Mouse (Mus musculus): Measurements from ENCODE around the gene Mtmr3. TPM values are rescaled to one million over a fixed set of nuclear protein-coding genes. Genes with fewer than 3 reads are reported as not detected.

Mtmr3 gene
- 11.4 and 14.5 TPM in 2 replicates for polyA plus RNA-seq (2012; rRNA removed; ENCODE audit: low replicate concordance)

DNA sequence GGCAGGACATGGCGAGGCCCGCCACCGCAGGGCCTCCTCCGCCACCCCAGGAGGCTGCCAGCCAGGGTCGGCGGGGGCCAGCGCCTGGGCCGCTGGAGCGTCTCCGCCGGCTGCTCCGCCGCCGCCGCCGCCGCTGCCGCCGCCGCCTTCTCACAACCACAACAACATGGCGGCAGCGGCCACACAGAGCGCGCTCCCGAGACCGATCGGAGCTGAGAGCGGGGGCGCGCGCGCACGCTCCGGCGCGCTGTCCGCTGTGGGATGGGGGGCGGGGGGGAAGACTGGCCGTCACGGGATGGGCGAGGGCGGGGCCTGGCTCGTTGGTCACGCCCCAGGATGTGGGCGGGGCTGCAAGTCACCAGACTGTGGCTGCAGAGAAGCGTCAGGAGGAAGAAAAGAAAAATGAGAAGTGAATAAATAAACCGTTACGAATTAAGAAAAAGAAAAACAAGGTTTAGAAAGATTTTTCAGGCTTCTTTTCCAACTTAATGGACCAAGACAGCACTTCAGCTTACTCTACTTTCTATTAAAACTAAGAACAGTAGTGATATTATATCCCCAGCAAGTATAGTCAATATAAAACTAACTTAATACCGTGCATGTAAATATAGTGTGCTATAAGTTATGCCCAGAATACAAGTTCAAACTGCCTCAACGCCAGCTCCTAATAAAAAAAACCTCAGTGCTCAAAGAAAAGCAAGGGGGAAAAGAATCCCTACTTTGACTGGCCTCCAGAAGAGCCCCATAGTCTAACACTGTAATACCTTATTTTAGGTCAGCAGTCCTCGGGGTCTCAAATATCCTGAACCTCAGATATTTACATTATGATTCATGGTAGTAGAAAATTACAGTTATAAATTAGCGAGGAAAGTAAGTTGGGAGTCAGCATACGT, at the start of gene Mtmr3:
Gene Mtmr3, minus strand, starts transcription at position 256 of the 893 bp plus-strand sequence.

DNA sequence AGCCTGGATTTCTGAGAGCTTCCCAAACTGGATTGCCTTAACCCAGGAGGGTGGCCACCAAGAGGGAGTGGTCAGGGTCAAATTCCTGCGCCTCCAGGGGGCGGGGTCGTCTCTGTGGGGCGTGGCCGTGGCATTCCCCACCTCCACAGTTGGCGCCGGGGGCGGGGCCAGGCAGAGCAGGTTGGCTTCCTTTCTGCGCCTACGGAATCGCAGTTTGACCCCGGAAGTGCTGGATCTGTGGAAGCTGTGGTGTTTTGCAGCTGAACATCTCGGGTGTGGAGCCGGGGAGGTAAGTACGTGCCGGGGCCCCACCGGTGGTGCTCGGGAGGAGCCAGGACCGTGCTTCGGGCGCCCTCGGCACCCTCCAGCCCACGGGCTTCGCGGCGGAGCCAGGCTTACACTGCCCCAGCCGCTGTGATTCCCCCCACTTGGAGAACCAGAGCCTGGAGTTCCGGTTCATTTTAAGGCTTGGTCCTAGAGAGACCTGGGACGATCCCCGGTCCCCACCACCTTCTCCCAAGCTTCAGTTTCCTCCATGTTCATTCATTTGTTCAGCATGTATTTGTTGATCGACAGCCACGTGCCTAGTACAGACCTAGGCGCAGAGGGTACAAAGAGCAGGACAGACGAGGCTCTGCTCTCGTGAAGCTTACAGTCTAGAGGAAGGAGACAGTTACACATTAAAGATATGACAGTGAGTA, 43.0 kb upstream of the Mtmr3 start, which contains the start of gene Ascc2:
Gene Ascc2, plus strand, starts transcription at position 214 of the 701 bp plus-strand sequence.

DNA sequence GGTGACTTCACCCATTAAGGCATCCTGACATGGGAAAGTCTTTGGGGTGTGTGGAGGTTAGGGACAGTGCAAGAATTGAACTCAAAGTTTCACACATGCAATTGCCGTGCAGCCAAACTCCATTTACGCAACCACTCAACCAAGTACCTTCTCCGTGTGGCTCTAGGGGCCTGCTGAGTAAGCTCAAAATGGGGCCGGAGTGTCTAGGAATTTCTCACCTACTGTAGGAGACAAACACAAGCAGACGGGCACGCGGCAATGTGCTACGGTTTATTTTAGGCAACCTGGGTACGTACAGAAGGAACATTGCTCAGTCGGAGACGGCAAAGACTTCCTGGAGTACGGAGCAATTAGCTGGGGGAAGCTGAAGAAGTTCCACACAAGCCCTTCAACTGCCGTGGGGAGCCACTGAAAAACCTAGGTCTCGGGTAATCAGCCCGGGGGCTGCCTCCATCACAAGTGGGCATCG, 25.4 kb upstream of the Mtmr3 start, which contains the start of gene Gm11032:
Gene Gm11032, plus strand, starts transcription at position 51 of the 469 bp plus-strand sequence.

DNA sequence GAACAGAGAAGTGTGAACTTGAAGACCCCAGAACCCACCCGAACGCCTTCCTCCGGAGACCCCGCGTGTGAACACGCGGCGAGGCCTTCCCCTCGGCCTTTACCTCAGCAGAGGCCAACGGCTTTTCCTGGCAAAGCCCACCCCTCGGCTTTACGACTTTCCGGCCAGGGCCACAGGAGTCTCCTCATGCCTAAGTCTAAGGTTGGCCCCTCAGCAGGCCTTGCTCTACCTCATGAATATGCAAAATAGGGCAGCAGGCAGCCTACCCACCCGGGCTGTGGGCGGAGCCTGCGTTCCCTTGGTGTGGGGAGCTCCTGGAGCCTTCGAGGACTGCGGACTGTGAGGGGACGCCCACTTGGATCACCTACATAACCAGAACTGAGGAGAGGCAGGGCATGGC, 153.7 kb downstream of the Mtmr3 start, which contains the start of gene Hormad2:
Gene Hormad2, minus strand, starts transcription at position 128 of the 400 bp plus-strand sequence.

Other genes starting within 250 kb of the Mtmr3 start
- gene Hormad2, start 153.8 kb downstream of the Mtmr3 start, polyA plus RNA-seq (2012; rRNA removed; ENCODE audit: low replicate concordance), result not detected in 2 replicates
- gene Gm11032, start 25.2 kb upstream of the Mtmr3 start, polyA plus RNA-seq (2012; rRNA removed; ENCODE audit: low replicate concordance), result not detected in 2 replicates
- gene Ascc2, start 42.9 kb upstream of the Mtmr3 start, polyA plus RNA-seq (2012; rRNA removed; ENCODE audit: low replicate concordance), result 8.0 and 8.9 TPM in 2 replicates
- 1,082 and 1,119 TPM in 2 replicates for gene Uqcr10, start 109.5 kb upstream of the Mtmr3 start, polyA plus RNA-seq (2012; rRNA removed; ENCODE audit: low replicate concordance)
- 39.5 and 69.7 TPM in 2 replicates for gene Zmat5, start 109.8 kb upstream of the Mtmr3 start, polyA plus RNA-seq (2012; rRNA removed; ENCODE audit: low replicate concordance)
- gene Cabp7, start 151.9 kb upstream of the Mtmr3 start, polyA plus RNA-seq (2012; rRNA removed; ENCODE audit: low replicate concordance), result 0.05 TPM in 1 of 2 replicates, not detected in the other